Mouse (Mus musculus): Measurements from ENCODE around the gene Slamf9.

The Slamf9 gene

GRCm38 (mm10) chr1:172475054-172475741 is at the start of gene Slamf9:
Gene Slamf9 (plus strand): TSS chr1:172475358.
- WGBS, result 59% methylated on average over 7 of the region's 7 CpGs

DNA sequence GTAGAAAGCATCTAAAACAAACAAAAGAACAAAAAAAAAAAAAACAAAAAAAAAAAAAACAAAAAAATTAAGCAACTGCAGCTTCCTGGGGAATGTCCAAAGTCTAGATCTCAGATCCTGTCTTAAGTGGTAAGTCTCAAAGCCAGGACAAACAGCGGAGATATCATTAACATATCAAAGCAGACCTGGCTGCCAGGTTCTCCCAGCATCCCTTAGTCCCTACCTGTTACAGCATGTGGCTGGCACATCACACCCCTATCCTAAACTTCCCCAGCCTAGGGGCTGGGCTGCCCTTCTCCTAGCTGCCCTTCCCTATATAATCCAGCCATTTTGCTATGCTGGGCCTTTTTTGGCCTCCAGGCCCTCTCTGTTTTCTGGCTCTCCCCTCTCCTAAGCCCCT is 48.7 kb upstream of the Slamf9 start:
- 88% methylated on average over 1 of the region's 1 CpGs for WGBS

DNA sequence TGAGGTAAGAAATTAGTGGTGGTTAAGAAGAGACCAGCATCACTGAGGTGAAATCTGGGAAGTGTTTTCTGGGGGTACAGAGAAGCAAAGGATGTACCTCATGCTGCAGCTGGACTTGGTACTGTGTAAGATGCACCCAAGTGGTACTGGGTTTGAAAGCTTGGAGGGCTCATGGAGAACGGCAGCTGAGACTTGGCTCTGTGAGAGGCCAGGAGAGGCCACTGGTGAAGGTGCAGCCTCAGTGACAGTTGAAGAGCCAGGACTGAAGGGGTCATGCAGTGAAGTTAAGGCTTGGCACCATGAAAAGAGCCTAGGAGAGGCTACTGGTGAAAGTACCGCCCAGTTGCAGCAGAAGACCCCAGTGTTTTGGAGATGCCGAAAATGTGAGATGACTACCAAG is 47.3 kb upstream of the Slamf9 start:
- 90% methylated on average over 3 of the region's 3 CpGs for WGBS

DNA sequence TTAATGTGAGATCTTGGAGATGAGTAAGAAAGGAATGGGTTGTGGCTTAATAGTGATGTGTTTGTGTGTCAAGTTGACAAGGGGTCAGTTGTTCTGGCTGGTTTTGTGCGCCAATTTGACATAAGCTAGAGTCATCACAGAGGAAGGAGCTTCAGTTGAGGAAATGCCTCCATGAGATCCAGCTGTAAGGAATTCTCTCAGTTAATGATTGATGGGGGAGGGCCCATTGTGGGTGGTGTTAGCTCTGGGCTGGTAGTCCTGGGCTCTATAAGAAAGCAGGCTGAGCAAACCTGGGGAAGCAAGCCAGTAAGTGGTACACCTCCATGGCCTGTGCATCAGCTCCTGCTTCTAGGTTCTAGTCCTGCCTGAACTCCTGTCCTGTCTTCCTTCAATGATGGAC is 46.5 kb upstream of the Slamf9 start:
- 91% methylated on average over 1 of the region's 1 CpGs for WGBS

DNA sequence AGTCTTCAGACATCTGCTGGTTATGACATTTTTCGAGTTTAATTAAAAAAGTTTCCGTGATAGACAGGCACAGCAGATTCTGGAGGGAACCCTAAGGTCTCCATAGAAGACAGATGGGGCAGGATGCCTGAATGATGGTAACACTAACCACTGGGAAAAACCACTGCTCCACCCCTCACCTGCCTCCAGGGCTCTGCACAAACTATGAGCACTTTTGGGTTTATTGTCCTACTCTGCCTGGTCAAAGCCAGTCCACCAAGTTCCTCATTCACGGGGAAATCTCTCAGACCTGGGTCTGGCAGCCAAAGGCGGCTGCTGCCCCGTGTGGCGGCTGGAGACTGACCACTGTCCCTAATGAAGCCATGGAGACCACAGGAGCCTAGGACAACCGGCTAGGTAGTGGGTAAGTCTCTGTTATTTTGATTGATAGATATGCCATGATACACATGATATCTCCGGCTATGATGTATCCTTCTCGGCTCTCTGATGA is 44.4 kb upstream of the Slamf9 start:
- 68% methylated on average over 9 of the region's 9 CpGs for WGBS

DNA sequence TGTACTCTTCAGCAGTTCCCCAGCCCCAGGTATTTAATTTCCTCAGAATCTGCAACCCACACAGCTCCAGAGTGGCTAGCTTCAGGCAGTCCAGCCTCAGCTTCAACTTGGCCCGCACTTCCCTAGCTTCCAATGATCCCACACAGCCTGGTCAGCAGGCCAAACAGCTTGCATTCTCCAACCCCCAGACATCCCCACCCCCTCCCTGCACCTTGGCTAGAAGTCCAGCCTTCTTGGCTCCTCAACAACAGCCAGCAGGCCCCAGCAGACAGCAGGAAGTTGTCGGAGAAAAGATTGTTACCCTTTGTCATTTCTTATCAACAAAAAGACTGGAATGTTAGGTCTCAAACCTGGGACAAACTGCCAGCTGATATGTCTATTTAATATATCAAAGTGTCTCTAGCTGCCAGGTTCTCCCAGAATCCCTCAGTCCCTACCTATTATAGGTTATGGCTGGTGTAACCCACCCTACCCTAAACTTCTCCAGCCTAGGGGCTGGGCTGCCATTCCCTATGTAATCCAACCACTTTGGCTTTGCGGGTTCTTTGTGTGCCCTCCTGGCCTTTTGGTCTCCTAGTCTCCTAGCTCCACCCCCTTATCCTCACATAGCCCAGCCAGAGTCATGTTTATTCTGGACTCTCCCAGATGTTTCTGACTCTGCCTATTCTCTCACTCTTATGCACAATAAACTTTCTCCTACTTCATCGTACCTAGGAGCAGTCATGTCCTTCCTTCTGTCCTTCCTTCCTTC is 43.1 kb upstream of the Slamf9 start:
- WGBS, result 55% methylated on average over 4 of the region's 4 CpGs

DNA sequence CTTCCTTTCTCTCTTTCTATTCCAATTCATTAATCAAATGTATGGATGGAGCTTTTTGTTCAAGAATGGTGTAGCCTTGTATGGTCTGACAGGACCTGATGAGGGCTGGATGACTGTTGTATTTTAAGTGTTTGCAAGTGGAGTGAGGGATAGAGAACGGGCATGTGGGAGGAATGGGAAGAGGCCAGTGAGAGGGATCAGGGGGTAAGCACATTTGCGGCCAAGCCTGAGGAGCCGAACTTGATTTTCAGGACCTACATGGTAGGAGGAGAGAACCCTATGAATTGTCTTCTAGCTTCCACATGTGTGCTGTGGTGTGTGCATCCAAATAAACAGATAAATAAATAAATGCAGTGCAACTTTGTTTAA is 42.6 kb upstream of the Slamf9 start:
- 89% methylated on average over 3 of the region's 3 CpGs for WGBS

- 89% methylated on average over 20 of the region's 20 CpGs for WGBS
Observed at GRCm38 (mm10) chr1:172433012-172433850, 41.9 kb upstream of the Slamf9 start.

DNA sequence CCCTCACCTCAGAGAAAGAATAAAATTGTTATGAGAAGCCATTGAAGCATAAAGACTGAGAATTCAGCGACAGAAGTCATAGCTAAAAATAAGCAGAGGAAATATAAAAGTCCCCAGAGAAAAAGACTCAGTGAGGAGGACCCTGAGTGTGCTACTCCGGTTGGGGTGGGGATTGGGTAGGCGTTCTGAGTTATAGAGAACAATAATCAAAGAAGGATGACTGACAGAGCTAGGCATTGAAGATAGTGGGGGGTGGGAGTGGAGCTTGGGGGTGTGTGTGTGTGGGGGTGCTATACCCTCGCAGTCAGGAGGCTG is 41.4 kb upstream of the Slamf9 start:
- WGBS, result 53% methylated on average over 4 of the region's 4 CpGs

GRCm38 (mm10) chr1:172436785-172437184 is 38.4 kb upstream of the Slamf9 start:
- WGBS, result 53% methylated on average over 6 of the region's 6 CpGs

DNA sequence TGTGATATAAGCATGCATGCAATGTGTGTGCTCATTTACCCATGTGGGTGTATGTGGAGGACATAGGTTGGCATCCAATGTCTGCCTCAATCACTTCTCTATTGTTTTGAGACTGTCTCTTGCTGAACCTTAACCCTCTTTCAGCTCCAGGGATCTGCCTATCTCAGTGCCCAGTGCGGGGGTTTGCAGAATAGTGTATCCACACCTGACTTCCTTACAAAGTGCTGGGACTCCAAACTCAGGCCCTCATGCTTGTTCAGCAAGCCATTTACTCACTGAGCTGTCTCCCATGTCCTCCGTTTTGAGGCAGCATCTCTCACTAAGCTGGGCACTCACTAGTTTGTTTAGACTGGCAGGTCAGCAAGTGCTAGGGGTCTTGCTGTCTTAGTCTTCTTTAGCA is 36.5 kb upstream of the Slamf9 start:
- WGBS, result 87% methylated on average over 2 of the region's 2 CpGs

- WGBS, result 90% methylated on average over 3 of the region's 3 CpGs
Observed at GRCm38 (mm10) chr1:172440521-172440920, 34.6 kb upstream of the Slamf9 start.

DNA sequence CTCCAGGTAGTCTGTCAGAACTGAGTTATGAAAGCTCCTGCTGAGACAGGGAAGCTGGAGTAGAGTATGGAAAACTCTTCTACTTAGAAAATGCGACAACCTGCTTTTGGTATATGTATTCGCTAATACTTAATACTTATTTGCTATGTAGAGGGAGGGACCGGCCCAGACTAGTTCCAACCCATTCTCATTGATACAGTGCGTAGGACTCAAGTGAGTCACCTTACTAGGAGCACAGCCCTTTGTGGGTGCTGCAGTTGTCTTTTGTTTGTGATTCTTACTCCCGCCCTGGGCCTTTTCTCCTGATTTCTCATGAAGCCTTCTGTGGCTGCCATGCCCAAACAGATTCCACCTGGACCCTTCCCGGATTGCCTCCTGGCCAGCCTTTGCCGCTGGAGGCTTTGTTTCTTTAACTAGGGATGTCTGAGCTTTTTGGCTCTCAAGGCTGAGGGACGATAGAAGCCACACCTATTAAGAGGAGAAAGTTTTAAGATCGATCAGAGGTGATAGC is 33.2 kb upstream of the Slamf9 start:
- WGBS, result 91% methylated on average over 9 of the region's 9 CpGs

DNA sequence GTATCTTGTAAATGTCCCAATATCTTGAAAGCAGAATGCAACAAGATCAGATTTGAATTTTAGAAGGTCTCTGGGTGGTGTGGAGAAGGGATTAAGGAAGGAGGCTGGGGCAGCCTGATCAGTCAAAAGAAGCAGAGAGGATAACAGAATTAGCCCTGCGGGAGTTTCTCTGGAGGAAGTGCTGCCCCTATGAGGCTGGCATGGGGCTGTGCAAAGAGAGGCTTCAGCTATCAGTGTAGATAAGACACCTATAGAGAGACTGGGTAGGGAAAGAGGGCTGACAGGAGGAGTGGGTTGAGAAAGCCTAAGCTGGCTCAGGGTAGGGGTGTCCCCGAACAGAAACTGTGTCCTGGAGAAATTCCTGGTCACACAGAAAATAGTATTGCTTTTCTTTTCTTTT is 24.9 kb upstream of the Slamf9 start:
- 56% methylated on average over 2 of the region's 2 CpGs for WGBS

DNA sequence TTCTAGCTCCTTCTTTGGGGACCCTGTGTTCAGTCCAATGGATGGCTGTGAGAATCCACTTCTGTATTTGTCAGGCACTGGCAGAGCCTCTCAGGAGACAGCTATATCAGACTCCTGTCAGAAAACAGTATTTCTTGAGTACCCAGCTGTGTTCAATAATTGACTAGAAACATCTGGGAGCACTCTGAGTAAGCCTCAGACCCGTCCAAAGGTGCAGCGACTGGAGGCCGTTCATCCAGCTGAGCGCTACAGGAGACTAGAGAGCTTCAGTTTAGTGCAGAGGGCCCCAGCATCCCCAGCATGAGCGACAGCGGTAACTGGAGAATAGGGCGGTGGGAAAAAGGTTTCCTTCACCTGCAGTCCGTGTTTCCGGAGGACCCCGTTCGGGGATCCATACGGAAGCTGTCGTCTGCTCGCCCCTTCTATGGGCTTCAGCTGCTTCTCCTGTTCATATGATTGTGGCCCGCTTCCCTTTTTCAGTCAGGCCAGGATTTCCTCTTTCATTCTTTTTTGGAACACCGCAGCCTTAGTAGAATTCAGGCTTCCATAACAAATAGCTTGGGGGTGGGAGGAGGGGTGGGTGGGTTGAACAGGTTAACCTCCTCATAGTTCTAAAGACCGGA is 24.2 kb upstream of the Slamf9 start:
- 55% methylated on average over 17 of the region's 17 CpGs for WGBS

- 72% methylated on average over 2 of the region's 2 CpGs for WGBS
Observed at GRCm38 (mm10) chr1:172452911-172453310, 22.2 kb upstream of the Slamf9 start.

- 97% methylated on average over 2 of the region's 2 CpGs for WGBS
Observed at GRCm38 (mm10) chr1:172453810-172454209, 21.3 kb upstream of the Slamf9 start.

GRCm38 (mm10) chr1:172455416-172455815 is 19.7 kb upstream of the Slamf9 start:
- 19% methylated on average over 4 of the region's 4 CpGs for WGBS

- 60% methylated on average over 7 of the region's 7 CpGs for WGBS
Observed at GRCm38 (mm10) chr1:172456001-172456677, 19.0 kb upstream of the Slamf9 start.

DNA sequence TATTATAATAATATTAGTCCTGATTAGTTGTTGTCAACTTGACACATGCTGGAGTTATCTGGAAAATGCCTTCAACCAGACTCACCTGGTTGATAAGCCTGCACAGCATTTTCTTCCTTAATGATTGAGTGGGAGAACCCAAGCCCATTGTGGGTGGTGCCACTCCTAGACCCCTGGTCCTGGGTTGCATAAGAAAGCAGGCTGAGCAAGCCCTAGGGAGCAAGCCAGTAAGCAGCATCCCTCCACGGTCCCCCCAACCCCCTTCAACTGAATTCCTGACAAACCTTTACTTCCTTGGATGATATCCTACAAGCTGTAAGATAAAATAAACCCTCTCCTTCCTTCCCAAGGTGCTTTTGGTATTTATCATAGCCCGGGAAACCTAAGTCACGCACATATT is 18.0 kb upstream of the Slamf9 start:
- 90% methylated on average over 3 of the region's 3 CpGs for WGBS

DNA sequence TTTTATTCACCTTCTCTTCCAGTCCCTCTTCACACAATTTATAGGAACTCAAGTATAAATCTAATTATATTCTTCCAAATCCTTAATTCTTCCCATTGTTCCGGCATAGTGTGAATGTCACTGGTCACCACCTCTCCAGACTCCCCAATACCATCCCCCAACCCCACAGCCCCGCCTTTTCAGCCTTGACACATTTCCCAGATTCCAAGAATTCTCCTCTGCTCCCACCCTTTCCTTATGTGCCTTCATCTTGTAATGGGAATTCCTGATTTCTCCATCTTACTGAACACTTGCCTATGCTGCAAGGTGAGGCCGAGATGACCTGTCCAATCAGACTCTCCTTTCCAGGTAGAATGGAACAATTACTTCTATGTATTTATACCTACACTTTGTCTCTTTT is 17.1 kb upstream of the Slamf9 start:
- WGBS, result 86% methylated on average over 3 of the region's 3 CpGs
